Mouse (Mus musculus) CH12.LX (cell line): ENCODE measurements around the gene Ddt. TPM values are rescaled to one million over a fixed set of nuclear protein-coding genes. Genes with fewer than 3 reads are reported as not detected.

Source experiments
- DNase-seq: peaks from one replicate; pipeline ENCODE4 v3.0.0-alpha.2; 2013; ENCODE audit errors: extremely low read depth
- H3K27ac ChIP-seq: 2 replicates; pipeline ENCODE4 v1.5.1; 2012; ENCODE audit warnings: low read depth, mild to moderate bottlenecking, control low read depth, moderate library complexity; ENCODE audit not compliant: insufficient read depth
- H3K27me3 ChIP-seq: replicated peaks from 2 replicates; pipeline ENCODE3; 2012; ENCODE audit warnings: inconsistent platforms
- H3K36me3 ChIP-seq, 2 experiments: replicated peaks in 1 of 2; 2 replicates each; pipeline versions ENCODE3 to v1.6.1; 2012; ENCODE audit warnings: inconsistent platforms in 1 of 2, low read length in 1 of 2, mild to moderate bottlenecking in 1 of 2, mixed read lengths in 1 of 2, moderate library complexity in 1 of 2; ENCODE audit not compliant: control insufficient read depth in 1 of 2, insufficient read depth in 1 of 2
- H3K4me1 ChIP-seq, 2 experiments: 2 replicates each; pipeline ENCODE4 v1.6.1; 2012; ENCODE audit warnings: inconsistent platforms in 1 of 2, moderate library complexity in 1 of 2; ENCODE audit not compliant: insufficient read depth in 2 of 2, control insufficient read depth in 1 of 2
- H3K4me2 ChIP-seq: 2 replicates; pipeline ENCODE4 v1.6.1; 2012; ENCODE audit warnings: low read depth, mild to moderate bottlenecking, control low read depth; ENCODE audit not compliant: poor library complexity, insufficient read depth, severe bottlenecking
- H3K4me3 ChIP-seq, 3 experiments: fragments of 150-350 bp in 1 of 3; sonication (generic) in 1 of 3; replicated peaks in 1 of 3; 2 replicates each; pipeline versions ENCODE3 to v1.5.1; 2011 to 2012; ENCODE audit warnings: low read depth in 2 of 3, low read length in 2 of 3, mild to moderate bottlenecking in 2 of 3, moderate library complexity in 2 of 3, control low read depth in 1 of 3, improper control_type of control experiment in 1 of 3, inconsistent platforms in 1 of 3, mixed read lengths in 1 of 3; ENCODE audit not compliant: poor library complexity in 1 of 3
- H3K79me2 ChIP-seq: replicated peaks from 2 replicates; pipeline ENCODE4 v1.6.1; 2012; ENCODE audit warnings: mild to moderate bottlenecking, moderate library complexity; ENCODE audit not compliant: control insufficient read depth, poor library complexity, insufficient read depth, severe bottlenecking; ENCODE audit errors: extremely low read depth
- H3K9ac ChIP-seq: 2 replicates; pipeline ENCODE4 v1.6.1; 2012; ENCODE audit warnings: low read depth, mild to moderate bottlenecking, control low read depth, moderate library complexity; ENCODE audit not compliant: insufficient read depth
- H3K9me3 ChIP-seq: replicated peaks from 2 replicates; pipeline ENCODE3; 2012; ENCODE audit warnings: low read length, inconsistent platforms, mixed read lengths
- BHLHE40 ChIP-seq: IDR thresholded peaks from 2 replicates; pipeline ENCODE4 v1.6.1; 2011; ENCODE audit warnings: mild to moderate bottlenecking, low read depth, low read length, improper control_type of control experiment
- CHD1 ChIP-seq: IDR thresholded peaks from 2 replicates; pipeline ENCODE4 v1.6.1; 2012; ENCODE audit warnings: low read depth, low read length, improper control_type of control experiment, inconsistent platforms
- CHD2 ChIP-seq: IDR thresholded peaks from 2 replicates; pipeline ENCODE4 v1.6.1; 2011; ENCODE audit warnings: low read length, improper control_type of control experiment
- CTCF ChIP-seq, 2 experiments: IDR thresholded peaks in 1 of 2; conservative IDR thresholded peaks in 1 of 2; 2 replicates each; pipeline ENCODE4 v1.5.1; 2011 to 2012; ENCODE audit warnings: low read depth in 2 of 2, low read length in 2 of 2, improper control_type of control experiment in 1 of 2, inconsistent platforms in 1 of 2, mild to moderate bottlenecking in 1 of 2, moderate library complexity in 1 of 2
- E2F4 ChIP-seq: IDR thresholded peaks from 2 replicates; pipeline ENCODE4 v1.6.1; 2011; ENCODE audit warnings: low read depth, low read length, improper control_type of control experiment; ENCODE audit not compliant: insufficient replicate concordance
- ELF1 ChIP-seq: IDR thresholded peaks from 2 replicates; pipeline ENCODE4 v1.6.1; 2014; ENCODE audit warnings: low read depth, mild to moderate bottlenecking, inconsistent platforms, low read length, improper control_type of control experiment
- EP300 ChIP-seq: IDR thresholded peaks from 2 replicates; pipeline ENCODE4 v1.6.1; 2011; ENCODE audit warnings: low read length, improper control_type of control experiment
- GABPA ChIP-seq: IDR thresholded peaks from 2 replicates; pipeline ENCODE4 v1.6.1; 2012; ENCODE audit warnings: low read depth, low read length, improper control_type of control experiment, inconsistent platforms; ENCODE audit not compliant: insufficient replicate concordance
- IRF4 ChIP-seq: IDR thresholded peaks from 2 replicates; pipeline ENCODE4 v1.6.1; 2014; ENCODE audit warnings: low read depth, mild to moderate bottlenecking, inconsistent platforms, low read length, improper control_type of control experiment
- JUN ChIP-seq: IDR thresholded peaks from 2 replicates; pipeline ENCODE4 v1.6.1; 2011; ENCODE audit warnings: low read depth, mild to moderate bottlenecking, low read length, improper control_type of control experiment, moderate library complexity; ENCODE audit not compliant: insufficient read depth
- JUND ChIP-seq: conservative IDR thresholded peaks from 2 replicates; pipeline ENCODE4 v1.6.1; 2011; ENCODE audit warnings: low read depth, low read length, improper control_type of control experiment
- MAX ChIP-seq: IDR thresholded peaks from 2 replicates; pipeline ENCODE4 v1.6.1; 2011; ENCODE audit warnings: low read length, improper control_type of control experiment
- MEF2A ChIP-seq: IDR thresholded peaks from 2 replicates; pipeline ENCODE4 v1.6.1; 2014; ENCODE audit warnings: low read depth, mild to moderate bottlenecking, inconsistent platforms, low read length, improper control_type of control experiment, borderline replicate concordance
- MXI1 ChIP-seq: IDR thresholded peaks from 2 replicates; pipeline ENCODE4 v1.6.1; 2011; ENCODE audit warnings: mild to moderate bottlenecking, low read depth, low read length, improper control_type of control experiment
- NELFE ChIP-seq: IDR thresholded peaks from 2 replicates; pipeline ENCODE4 v1.6.1; 2011; ENCODE audit warnings: low read depth, low read length, improper control_type of control experiment
- NRF1 ChIP-seq: IDR thresholded peaks from 2 replicates; pipeline ENCODE4 v1.6.1; 2014; ENCODE audit warnings: low read depth, mild to moderate bottlenecking, inconsistent platforms, low read length, improper control_type of control experiment, moderate library complexity
- PAX5 ChIP-seq: IDR thresholded peaks from 2 replicates; pipeline ENCODE4 v1.6.1; 2012; ENCODE audit warnings: low read length, inconsistent platforms, mixed read lengths
- POLR2A ChIP-seq: IDR thresholded peaks from 2 replicates; pipeline ENCODE4 v1.6.1; 2011; ENCODE audit warnings: low read depth, mild to moderate bottlenecking, improper control_type of control experiment, low read length
- POLR2AphosphoS2 ChIP-seq: IDR thresholded peaks from 2 replicates; pipeline ENCODE4 v1.6.1; 2011; ENCODE audit warnings: low read depth, low read length, improper control_type of control experiment
- RAD21 ChIP-seq: IDR thresholded peaks from 2 replicates; pipeline ENCODE4 v1.6.1; 2011; ENCODE audit warnings: low read depth, mild to moderate bottlenecking, low read length, improper control_type of control experiment, moderate library complexity
- SIN3A ChIP-seq: IDR thresholded peaks from 2 replicates; pipeline ENCODE4 v1.6.1; 2012; ENCODE audit warnings: low read length, improper control_type of control experiment, inconsistent platforms
- SMC3 ChIP-seq: IDR thresholded peaks from 2 replicates; pipeline ENCODE4 v1.6.1; 2011; ENCODE audit warnings: low read depth, low read length, improper control_type of control experiment
- TBP ChIP-seq: conservative IDR thresholded peaks from 2 replicates; pipeline ENCODE4 v1.6.1; 2011; ENCODE audit warnings: low read depth, low read length, improper control_type of control experiment
- TCF12 ChIP-seq: IDR thresholded peaks from 2 replicates; pipeline ENCODE4 v1.6.1; 2014; ENCODE audit warnings: low read depth, mild to moderate bottlenecking, inconsistent platforms, low read length, improper control_type of control experiment
- UBTF ChIP-seq: IDR thresholded peaks from 2 replicates; pipeline ENCODE4 v1.6.1; 2012; ENCODE audit warnings: low read depth, mild to moderate bottlenecking, inconsistent platforms, low read length, improper control_type of control experiment, moderate library complexity
- USF1 ChIP-seq: IDR thresholded peaks from 2 replicates; pipeline ENCODE4 v1.6.1; 2014; ENCODE audit warnings: low read depth, mild to moderate bottlenecking, inconsistent platforms, low read length, improper control_type of control experiment
- USF2 ChIP-seq: conservative IDR thresholded peaks from 2 replicates; pipeline ENCODE4 v1.6.1; 2011; ENCODE audit warnings: low read depth, low read length, improper control_type of control experiment
- ZC3H11A ChIP-seq: IDR thresholded peaks from 2 replicates; pipeline ENCODE4 v1.6.1; 2012; ENCODE audit warnings: low read depth, mild to moderate bottlenecking, inconsistent platforms, low read length, improper control_type of control experiment
- ZKSCAN1 ChIP-seq: IDR thresholded peaks from 2 replicates; pipeline ENCODE4 v1.6.1; 2012; ENCODE audit warnings: low read depth, inconsistent platforms, low read length, improper control_type of control experiment, borderline replicate concordance
- ZMIZ1 ChIP-seq: IDR thresholded peaks from 2 replicates; pipeline ENCODE4 v1.6.1; 2012; ENCODE audit warnings: low read depth, mild to moderate bottlenecking, inconsistent platforms, low read length, improper control_type of control experiment
- ZNF384 ChIP-seq: IDR thresholded peaks from 2 replicates; pipeline ENCODE4 v1.6.1; 2012; ENCODE audit warnings: low read depth, low read length, improper control_type of control experiment, inconsistent platforms
- dilution Hi-C: fragments of 300-500 bp; cut with MboI; formaldehyde crosslinking; loops from 2 replicates; pipeline ENCODE4 v1.14.3; 2020; ENCODE audit warnings: low sequenced_read_pairs; ENCODE audit not compliant: extremely low pct_unique_long_range_greater_than_20kb, extremely low pct_ligation_motif_present
- in situ Hi-C: fragments of 300-500 bp; cut with MboI; formaldehyde crosslinking; loops from 3 replicates; pipeline ENCODE4 v1.14.3; 2019; ENCODE audit warnings: low sequenced_read_pairs, low pct_ligation_motif_present, low pct_unique_long_range_greater_than_20kb, mixed read lengths
- polyA plus RNA-seq: library from polyadenylated mRNA; unstranded; fragments of >175 nt; gene quantifications from 2 replicates; pipeline ENCODE4 v1.2.1, GENCODE M21; 2012; ENCODE audit warnings: low read depth; ENCODE audit not compliant: insufficient read length
- total RNA-seq, 2 experiments: library from RNA; depleted of rRNA; stranded (reverse); fragments of 300-350 nt in 1 of 2; fragments of >200 nt in 1 of 2; gene quantifications; 2 replicates each; pipeline ENCODE4 v1.2.3; 2012 to 2014

Gene Ddt
- total and polyA plus RNA-seq, 3 experiments, result 229 to 869 (median 599) TPM

DNA sequence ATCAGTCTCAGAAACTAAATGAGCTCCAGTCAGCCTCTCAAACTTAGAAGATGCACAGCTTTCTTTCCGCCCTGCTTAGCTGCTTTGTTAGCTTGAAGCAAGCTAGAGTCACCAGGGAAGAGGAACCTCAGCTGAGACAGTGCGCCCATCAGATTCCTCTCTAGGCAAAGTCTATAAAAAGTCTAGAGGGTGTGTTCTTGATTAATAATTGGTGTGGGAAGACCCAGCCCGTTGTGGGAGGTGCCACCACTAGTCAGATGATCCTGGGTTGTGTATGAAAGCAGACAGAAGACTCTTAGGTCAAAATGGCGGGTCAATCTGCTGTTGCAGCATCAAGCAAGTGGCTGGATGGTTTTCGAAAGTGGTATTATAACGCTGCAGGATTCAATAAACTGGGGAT lies 6.4 kb downstream of the Ddt start:
- Histone ChIP-seq H3K79me2 (peaks cover 16% of the 10 kb centered on the region), H3K9ac (no peak overlapping the region), H3K27ac (no peak overlapping the region), H3K4me2 (no peak overlapping the region), H3K36me3 (peaks cover 7 to 27% of the 10 kb centered on the region in 2 experiments), H3K27me3 (no peaks in the 10 kb centered on the region), H3K4me1 (peaks cover 8 to 37% of the 10 kb centered on the region in 2 experiments), H3K4me3 (no peak overlapping the region), H3K9me3 (no peaks in the 10 kb centered on the region)
- in situ Hi-C loops (no loop called here), dilution Hi-C loops (no loop called here)
- DNase-seq, result no peak
- TF ChIP-seq ZNF384, result no peak
- no peak for TF ChIP-seq EP300
- TF ChIP-seq CHD2, result no peak
- no peak for TF ChIP-seq ZMIZ1
- TF ChIP-seq MAX, result no peak
- no peak for TF ChIP-seq RAD21
- TF ChIP-seq MXI1, result no peak
- no peak for TF ChIP-seq POLR2A
- no peak for TF ChIP-seq MEF2A
- TF ChIP-seq NRF1, result no peak
- TF ChIP-seq ZKSCAN1, result no peak
- no peak for TF ChIP-seq IRF4

DNA sequence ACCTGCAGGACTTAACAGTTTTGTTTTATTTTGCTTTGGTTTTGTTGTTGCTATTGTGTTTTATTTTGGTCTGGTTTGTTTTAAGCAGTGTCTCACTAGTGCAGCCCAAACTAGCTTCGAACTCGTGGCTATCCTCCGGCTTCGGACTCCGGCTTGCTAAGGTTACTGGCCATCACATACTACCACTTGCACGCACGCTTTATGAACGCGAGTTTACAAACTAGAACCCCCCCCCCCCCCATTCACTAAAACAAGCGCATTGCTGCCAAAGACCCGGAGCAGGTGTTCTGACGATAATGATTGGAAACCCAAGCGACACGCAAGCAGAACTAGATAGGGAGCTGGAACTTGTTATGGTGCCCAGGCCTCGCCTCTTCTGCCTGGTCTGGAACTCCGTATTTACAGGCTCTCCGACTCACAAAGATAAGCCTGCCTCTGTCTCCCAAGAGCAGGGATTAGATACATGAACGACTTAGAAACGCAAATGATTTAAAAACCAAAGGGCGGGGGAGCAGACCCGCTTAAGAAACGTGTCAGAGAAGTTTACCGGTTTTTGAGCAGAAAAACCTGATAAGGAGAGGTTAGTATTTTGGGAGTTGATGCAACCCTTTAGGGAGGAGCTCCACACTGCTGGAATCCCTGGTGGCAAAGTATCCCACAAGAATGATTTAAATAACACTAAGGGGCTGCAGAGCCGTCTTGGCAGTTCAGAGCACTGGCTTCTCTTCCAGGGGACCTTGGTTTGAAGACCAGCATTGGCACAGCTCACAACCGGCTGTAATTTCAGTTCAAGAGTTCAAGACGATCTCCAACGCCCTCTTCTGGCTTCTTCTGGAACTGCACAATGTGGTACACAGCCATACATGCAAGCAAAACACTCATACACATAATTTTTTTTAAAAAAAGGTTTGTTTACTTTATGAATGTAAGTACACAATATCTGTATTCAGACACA lies 8.4 kb downstream of the Ddt start:
- Histone ChIP-seq H3K27me3 (no peaks in the 10 kb centered on the region), H3K36me3 (peaks cover 10 to 28% of the 10 kb centered on the region in 2 experiments), H3K79me2 (peaks cover 34% of the 10 kb centered on the region), H3K27ac (peak overlapping the region; percentile 7; the same call in 1 of the 2 replicates), H3K4me1 (peaks cover 8 to 20% of the 10 kb centered on the region in 2 experiments), H3K9ac (peak overlapping the region; percentile 70), H3K9me3 (peaks cover 6% of the 10 kb centered on the region), H3K4me2 (peak overlapping the region; percentile 84), H3K4me3 (peak overlapping the region; percentile 73 to 97 (median 93))
- peak; percentile 95 for DNase-seq
- in situ Hi-C loops, result no loop called here
- dilution Hi-C loops, result no loop called here
- TF ChIP-seq BHLHE40 (0 out of 2 replicates have a peak, but pooled peaks have one; percentile 10), TCF12 (no peak), ZMIZ1 (no peak; the same call in 1 of the 2 replicates), ELF1 (no peak), MAX (peak; percentile 13; the same call in 1 of the 2 replicates), ZC3H11A (no peak), CHD2 (no peak), JUN (no peak), JUND (no peak), GABPA (no peak), NELFE (0 out of 2 replicates have a peak, but pooled peaks have one; percentile 10), MXI1 (peak; percentile 44; the same call in 1 of the 2 replicates), PAX5 (no peak), NRF1 (no peak), SMC3 (peak; percentile 64), E2F4 (no peak), POLR2AphosphoS2 (no peak), CHD1 (peak; percentile 74; the same call in 1 of the 2 replicates), UBTF (no peak), IRF4 (no peak), CTCF (conservative IDR thresholded peaks at IDR 0.05 in 1 of 2, IDR thresholded peaks at IDR 0.05 in 1 of 2; ENCODE audit: low read depth in 2 of 2, low read length in 2 of 2) (peak; percentile 71 to 78), USF2 (no peak), EP300 (no peak), USF1 (no peak), SIN3A (peak; percentile 69; the same call in 1 of the 2 replicates), TBP (no peak; the same call in 1 of the 2 replicates)
